Mouse (Mus musculus) neural tube, embryonic 11.5 days (tissue): ENCODE measurements around the gene Gm3005. TPM values are rescaled to one million over a fixed set of nuclear protein-coding genes. Genes with fewer than 3 reads are reported as not detected.
"Not testable (repeated sequence)": the region's sequence is repeated elsewhere in the genome, so short reads cannot be mapped to it uniquely, and the experiment has no call there.

Experiments used
- ATAC-seq: fragments of 200-750 bp; cut with Nextera tagmentation; 2 replicates; pipeline ENCODE4 v1.8.0; 2017; ENCODE audit warnings: moderate number of reproducible peaks, mild to moderate bottlenecking, moderate TSS enrichment, moderate library complexity; ENCODE audit not compliant: insufficient read depth, low FRiP score, low TSS enrichment
- DNase-seq: peaks from one replicate; pipeline ENCODE4 v3.0.0-alpha.2; 2015; ENCODE audit warnings: low spot score
- H3K27ac ChIP-seq: fragments of 300-500 bp; sonication (generic); 2 replicates; pipeline ENCODE4 v1.5.1; 2014; ENCODE audit warnings: low read depth, mild to moderate bottlenecking, low read length
- H3K27me3 ChIP-seq: fragments of 300-500 bp; sonication (generic); 2 replicates; pipeline ENCODE4 v1.6.1; 2014; ENCODE audit warnings: mild to moderate bottlenecking, low read length, mixed read lengths; ENCODE audit not compliant: control insufficient read depth, insufficient read depth
- H3K36me3 ChIP-seq: fragments of 300-500 bp; sonication (generic); 2 replicates; pipeline ENCODE4 v1.6.1; 2014; ENCODE audit warnings: mild to moderate bottlenecking, low read length, moderate library complexity, mixed read lengths; ENCODE audit not compliant: control insufficient read depth, insufficient read depth
- H3K4me1 ChIP-seq: fragments of 300-500 bp; sonication (generic); 2 replicates; pipeline ENCODE4 v1.6.1; 2014; ENCODE audit warnings: low read length, mixed read lengths; ENCODE audit not compliant: control insufficient read depth, insufficient read depth
- H3K4me2 ChIP-seq: fragments of 300-500 bp; sonication (generic); 2 replicates; pipeline ENCODE4 v1.6.1; 2014; ENCODE audit warnings: low read depth, mild to moderate bottlenecking, moderate library complexity
- H3K4me3 ChIP-seq: fragments of 300-500 bp; sonication (generic); 2 replicates; pipeline ENCODE4 v1.5.1; 2014; ENCODE audit warnings: low read depth, low read length
- H3K9ac ChIP-seq: fragments of 300-500 bp; sonication (generic); 2 replicates; pipeline ENCODE4 v1.6.1; 2014; ENCODE audit warnings: mild to moderate bottlenecking, low read length
- H3K9me3 ChIP-seq: fragments of 300-500 bp; sonication (generic); 2 replicates; pipeline ENCODE4 v1.6.1; 2016; ENCODE audit warnings: low read length; ENCODE audit not compliant: control insufficient read depth
- WGBS: fragments of 180-500 bp; shearing (Covaris S2); extraction: QIAGEN DNeasy Blood & Tissue Kit; methylation state at CpG from one replicate; pipeline ENCODE4 v1.1.7; 2014; 5-methylcytosine and 5-hydroxymethylcytosine counted together
- polyA plus RNA-seq: library from polyadenylated mRNA; unstranded; fragments of >200 nt; fragmentation: Nextera tagmentation; extraction: Ambion mirVana; gene quantifications from 2 replicates; pipeline ENCODE4 v1.2.1, GENCODE M21; 2014

The Gm3005 gene
- polyA plus RNA-seq, result 0.73 and 1.5 TPM in 2 replicates

DNA sequence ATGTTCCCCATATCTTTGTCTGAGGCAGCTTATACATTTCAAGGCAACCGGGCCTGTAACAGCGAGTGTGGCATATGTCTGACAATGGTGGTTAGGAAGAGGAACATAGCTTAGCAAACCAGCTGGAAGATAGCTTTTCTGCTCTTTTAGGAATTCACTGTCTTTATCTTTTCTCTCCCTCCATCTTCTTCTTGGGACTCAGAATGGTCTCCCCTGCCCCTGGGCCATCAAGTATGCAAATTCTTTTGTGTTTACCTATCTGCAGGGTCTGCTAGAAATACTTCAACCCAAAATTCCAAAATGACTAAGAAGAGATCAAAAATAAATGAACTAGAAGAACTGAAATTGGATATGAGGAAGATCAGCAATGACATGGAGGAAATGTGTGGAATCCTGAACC, at the start of gene Gm3005:
Gene Gm3005, plus strand, starts transcription at position 301 of the 400 bp plus-strand sequence.
- not testable (repeated sequence) for H3K4me3 ChIP-seq, H3K27ac ChIP-seq, H3K4me1 ChIP-seq, H3K36me3 ChIP-seq, H3K4me2 ChIP-seq, DNase-seq, H3K9ac ChIP-seq, H3K9me3 ChIP-seq, ATAC-seq, H3K27me3 ChIP-seq
- no CpG with 5 or more reads among the region's 2 CpGs for WGBS

DNA sequence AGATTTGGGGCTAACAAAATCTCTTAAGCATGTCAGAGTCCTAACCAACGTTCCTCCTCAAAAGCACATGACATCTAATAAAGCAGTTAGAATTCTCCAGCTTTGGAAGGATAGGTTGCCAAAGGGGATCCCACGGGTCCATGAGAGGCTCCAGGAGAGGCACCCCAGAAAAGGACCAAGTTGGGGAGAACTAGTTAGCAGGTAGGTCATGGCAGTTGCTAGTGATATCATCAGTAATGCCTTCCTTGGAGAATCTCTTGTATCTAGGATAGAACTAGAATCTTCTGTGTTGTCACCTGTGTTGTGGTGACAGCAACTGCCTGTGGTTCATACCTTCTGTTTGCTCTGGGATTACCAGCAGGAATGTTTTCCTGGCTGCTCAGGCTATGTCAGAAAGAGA, 33.1 kb upstream of the Gm3005 start, which contains the start of gene Gm10413:
Gene Gm10413, plus strand, starts transcription at position 301 of the 400 bp plus-strand sequence.
- not testable (repeated sequence) for H3K4me2 ChIP-seq, DNase-seq, H3K36me3 ChIP-seq, H3K27ac ChIP-seq, ATAC-seq, H3K4me1 ChIP-seq, H3K27me3 ChIP-seq, H3K9me3 ChIP-seq, H3K4me3 ChIP-seq, H3K9ac ChIP-seq
- WGBS, result no CpG with 5 or more reads among the region's 2 CpGs

DNA sequence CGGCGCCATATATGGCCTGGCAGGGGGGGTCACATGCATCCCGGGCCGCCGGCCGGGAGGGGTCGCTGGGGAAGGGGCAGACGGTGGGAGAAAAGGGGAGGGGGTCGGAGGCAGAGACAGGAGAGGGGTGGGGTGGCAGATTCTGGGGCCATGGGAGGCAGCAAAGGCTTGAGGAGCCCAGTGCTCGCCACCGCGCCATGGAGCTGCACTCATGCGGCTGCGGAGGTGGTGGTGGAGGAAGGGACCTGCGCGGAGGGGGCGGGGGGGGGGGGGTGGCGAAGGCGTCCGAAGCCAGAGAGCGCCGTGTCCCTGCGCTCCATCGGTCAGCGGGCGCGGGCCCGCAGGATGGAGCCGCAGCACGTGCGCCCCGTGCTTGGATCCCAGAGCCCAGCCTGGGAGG, 15.6 kb upstream of the Gm3005 start, which contains the start of gene Gm10409:
Gene Gm10409, plus strand, starts transcription at position 301 of the 400 bp plus-strand sequence.
- H3K4me2 ChIP-seq, H3K27me3 ChIP-seq, ATAC-seq, H3K4me1 ChIP-seq, H3K4me3 ChIP-seq, H3K9me3 ChIP-seq, H3K27ac ChIP-seq, H3K9ac ChIP-seq, DNase-seq, H3K36me3 ChIP-seq: not testable (repeated sequence)
- no CpG with 5 or more reads among the region's 32 CpGs for WGBS

DNA sequence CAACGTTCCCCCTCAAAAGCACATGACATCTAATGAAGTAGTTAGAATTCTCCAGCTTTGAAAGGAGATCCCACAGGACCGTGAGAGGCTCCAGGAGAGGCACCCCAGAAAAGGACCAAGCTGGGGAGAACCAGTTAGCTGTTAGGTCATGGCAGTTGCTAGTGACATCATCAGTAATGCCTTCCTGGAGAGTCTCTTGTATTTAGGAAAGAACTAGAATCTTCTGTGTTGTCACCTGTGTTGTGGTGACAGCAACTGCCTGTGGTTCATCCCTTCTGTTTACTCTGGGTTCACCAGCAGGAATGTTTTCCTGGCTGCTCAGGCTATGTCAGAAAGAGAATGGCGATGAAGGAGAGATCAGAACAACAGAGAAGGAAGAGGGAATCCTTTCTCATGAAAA, 21.2 kb downstream of the Gm3005 start, which contains the start of gene Gm10408:
Gene Gm10408, plus strand, starts transcription at position 301 of the 400 bp plus-strand sequence.
- not testable (repeated sequence) for H3K27me3 ChIP-seq, H3K4me1 ChIP-seq, H3K4me2 ChIP-seq, H3K27ac ChIP-seq, H3K9ac ChIP-seq, H3K9me3 ChIP-seq, ATAC-seq, H3K4me3 ChIP-seq, DNase-seq, H3K36me3 ChIP-seq
- no CpG with 5 or more reads among the region's 3 CpGs for WGBS

GRCm38 (mm10) chr14:3634212-3634611, 206.3 kb downstream of the Gm3005 start, which contains the start of gene Gm3012:
TSS of gene Gm3012 (plus strand) at chr14:3634512.
- not testable (repeated sequence) for ATAC-seq, H3K4me1 ChIP-seq
- WGBS, result no CpG with 5 or more reads among the region's 2 CpGs

More at GRCm38 (mm10) chr14:3634212-3634611, 206.3 kb downstream of the Gm3005 start, which contains the start of gene Gm3012:
- not testable (repeated sequence) for H3K36me3 ChIP-seq, H3K4me2 ChIP-seq, H3K9me3 ChIP-seq, H3K9ac ChIP-seq, H3K27me3 ChIP-seq, H3K27ac ChIP-seq, H3K4me3 ChIP-seq, DNase-seq

Other genes starting within 250 kb of the Gm3005 start
- not detected in 2 replicates for gene Gm5795, start 239.8 kb upstream of the Gm3005 start, polyA plus RNA-seq
- gene D830030K20Rik, start 219.6 kb upstream of the Gm3005 start, polyA plus RNA-seq, result 7.1 and 9.3 TPM in 2 replicates
- gene Gm2956, start 95.5 kb upstream of the Gm3005 start, polyA plus RNA-seq, result not detected in 2 replicates
- gene Gm10413, start 33.0 kb upstream of the Gm3005 start, polyA plus RNA-seq, result not detected in 2 replicates
- 1.8 and 2.3 TPM in 2 replicates for gene Gm10409, start 15.5 kb upstream of the Gm3005 start, polyA plus RNA-seq
- not detected in 2 replicates for gene Gm10408, start 21.3 kb downstream of the Gm3005 start, polyA plus RNA-seq
- not detected in 2 replicates for gene Gm3012, start 206.4 kb downstream of the Gm3005 start, polyA plus RNA-seq
- 1.8 and 2.3 TPM in 2 replicates for gene Gm3020, start 223.9 kb downstream of the Gm3005 start, polyA plus RNA-seq